Mouse (Mus musculus): Measurements from ENCODE around the gene Ahdc1. TPM values are rescaled to one million over a fixed set of nuclear protein-coding genes. Genes with fewer than 3 reads are reported as not detected.
A peak's percentile ranks its signal among the peaks of the same experiment; 100 is the strongest.

Ahdc1 gene
- total and polyA plus RNA-seq, 2 experiments from 2014 or later = 5.2 to 40.5 TPM

DNA sequence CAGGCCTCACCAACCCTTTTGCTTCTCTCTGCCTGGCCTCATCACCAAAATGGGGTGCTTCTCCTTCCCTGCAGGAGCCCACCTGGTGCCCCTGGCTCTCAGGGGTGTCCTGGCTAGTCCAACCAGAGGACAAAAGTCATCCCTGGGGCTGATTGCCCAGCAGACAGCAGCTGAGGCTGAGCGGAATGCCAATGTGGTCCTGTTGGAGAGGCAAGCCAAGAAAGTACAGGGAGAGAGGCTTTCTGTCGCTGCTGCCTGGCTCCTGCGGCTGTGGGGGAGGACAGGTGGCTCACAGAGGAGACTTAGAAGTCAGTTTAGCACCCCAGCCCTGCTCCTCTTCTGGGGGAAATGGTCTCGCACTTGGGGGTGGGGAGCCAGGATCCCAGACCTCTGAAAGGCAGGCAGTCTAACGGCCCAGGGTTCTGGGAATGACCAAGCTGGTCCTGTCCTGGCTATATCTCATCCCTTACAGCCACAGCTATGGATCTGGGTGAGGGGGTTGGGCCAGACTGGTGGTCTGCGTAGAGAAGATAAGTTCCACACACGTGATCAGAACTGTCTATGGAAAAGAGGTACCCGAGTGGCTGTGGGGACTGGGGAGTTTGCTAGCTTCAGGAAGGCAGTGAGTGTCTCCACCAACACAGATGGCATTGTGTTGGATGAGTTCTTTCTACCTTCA, 64.0 kb downstream of the Ahdc1 start:
- DNase-seq (ENCODE audit: low spot score) = no peak

DNA sequence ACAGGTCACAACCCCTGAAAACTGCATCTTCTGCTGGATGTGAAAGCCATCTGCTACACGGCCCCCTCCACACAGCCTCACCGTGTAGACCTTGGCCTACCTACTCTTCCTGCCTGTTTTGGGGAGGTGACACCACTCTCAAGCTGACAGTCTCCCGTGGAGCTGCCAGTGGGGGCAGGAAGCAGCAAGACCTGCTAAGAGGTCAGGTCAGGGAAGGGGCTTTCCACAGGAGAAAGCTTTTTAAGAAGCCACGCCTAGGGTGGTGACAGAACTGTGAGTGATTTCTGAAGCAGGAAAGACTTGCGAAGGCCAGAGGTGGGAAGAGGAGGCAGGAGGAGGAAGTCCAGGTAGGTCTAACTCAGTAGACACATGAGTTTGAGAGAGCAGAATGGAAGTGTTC, 67.9 kb downstream of the Ahdc1 start:
- H3K36me3 ChIP-seq (replicated peaks; ENCODE audit: control insufficient read depth, insufficient read depth, low read length) = peaks cover 22% of the 10 kb centered on the region
- no peak for TF ChIP-seq CTCF (IDR thresholded peaks at IDR 0.05; ENCODE audit: low read depth)
- TF ChIP-seq EP300 (IDR thresholded peaks at IDR 0.05; ENCODE audit: low read depth) = no peak

More for the DNA sequence above, 64.0 kb downstream of the Ahdc1 start:
- no peak overlapping the region for H3K27ac ChIP-seq (ENCODE audit: low read depth)
- no peaks in the 10 kb centered on the region for H3K27me3 ChIP-seq (ENCODE audit: control insufficient read depth, insufficient read depth, low read length)
- H3K4me1 ChIP-seq (ENCODE audit: control insufficient read depth, insufficient read depth) = peaks cover 21% of the 10 kb centered on the region
- WGBS = 35% methylated on average over 8 of the region's 8 CpGs
- no peak overlapping the region for H3K4me2 ChIP-seq (ENCODE audit: low read depth, low read length)
- ATAC-seq (ENCODE audit: insufficient read depth, low read depth) = 0 out of 2 replicates have a peak, but pooled peaks have one; percentile 4
- TF ChIP-seq CTCF (IDR thresholded peaks at IDR 0.05; ENCODE audit: low read depth) (no peak), EP300 (IDR thresholded peaks at IDR 0.05; ENCODE audit: low read depth) (no peak)
- H3K9me3 ChIP-seq (replicated peaks; ENCODE audit: control insufficient read depth, low read length) = no peaks in the 10 kb centered on the region
- H3K36me3 ChIP-seq (replicated peaks; ENCODE audit: control insufficient read depth, insufficient read depth, low read length) = peaks cover 47% of the 10 kb centered on the region
- H3K4me3 ChIP-seq (ENCODE audit: low read depth, low read length) = no peak overlapping the region
- H3K9ac ChIP-seq (replicated peaks; ENCODE audit: low read depth, low read length) = no peak overlapping the region

DNA sequence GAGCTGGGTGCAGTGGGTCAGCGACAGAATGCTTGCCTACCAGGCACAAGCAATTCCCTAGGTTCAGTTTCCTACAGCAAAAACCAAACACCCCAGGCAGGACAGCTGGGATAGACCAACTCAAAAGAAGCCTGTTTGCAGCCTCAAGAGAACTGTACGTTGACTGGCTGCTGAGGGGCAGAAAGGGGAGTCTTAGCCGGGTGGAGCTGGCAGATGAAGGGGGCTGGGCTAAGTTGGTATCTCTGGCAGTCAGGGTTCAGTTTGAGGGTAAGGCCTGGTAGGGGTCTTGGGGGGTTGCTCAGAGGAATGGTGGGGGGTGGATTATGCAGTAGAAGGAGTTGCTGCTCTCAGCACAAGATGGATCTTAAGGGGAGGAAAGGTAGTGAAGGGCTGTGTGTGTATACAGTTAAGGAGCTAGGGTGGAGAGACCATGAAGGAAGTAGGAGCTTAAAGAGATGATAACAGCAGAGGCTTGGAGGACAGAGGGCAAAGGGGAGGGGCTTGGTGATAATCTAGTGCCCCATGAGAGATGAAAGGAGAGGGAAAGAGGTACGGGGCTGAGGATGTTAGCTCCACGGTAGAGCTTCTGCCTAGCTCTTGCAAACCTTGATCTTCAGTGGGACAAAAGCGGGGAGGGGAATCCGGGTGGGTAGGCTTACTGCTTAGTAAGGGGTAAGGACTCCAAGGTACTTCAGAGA, 68.5 kb downstream of the Ahdc1 start:
- Histone ChIP-seq H3K36me3 (replicated peaks; ENCODE audit: control insufficient read depth, insufficient read depth, low read length) (peaks cover 22% of the 10 kb centered on the region), H3K9me3 (replicated peaks; ENCODE audit: control insufficient read depth, low read length) (no peaks in the 10 kb centered on the region), H3K27ac (ENCODE audit: low read depth) (no peak overlapping the region), H3K4me2 (ENCODE audit: low read depth, low read length) (no peak overlapping the region), H3K9ac (replicated peaks; ENCODE audit: low read depth, low read length) (no peak overlapping the region), H3K27me3 (ENCODE audit: control insufficient read depth, insufficient read depth, low read length) (no peaks in the 10 kb centered on the region), H3K4me3 (ENCODE audit: low read depth, low read length) (no peak overlapping the region), H3K4me1 (ENCODE audit: control insufficient read depth, insufficient read depth) (peaks cover 17% of the 10 kb centered on the region)
- TF ChIP-seq CTCF (IDR thresholded peaks at IDR 0.05; ENCODE audit: low read depth) (no peak), EP300 (IDR thresholded peaks at IDR 0.05; ENCODE audit: low read depth) (no peak)
- 31% methylated on average over 7 of the region's 7 CpGs for WGBS
- DNase-seq (ENCODE audit: low spot score) = no peak
- ATAC-seq (ENCODE audit: insufficient read depth, low read depth) = no peak

More for the DNA sequence above, 67.9 kb downstream of the Ahdc1 start:
- DNase-seq (ENCODE audit: low spot score) (no peak), ATAC-seq (ENCODE audit: insufficient read depth, low read depth) (no peak)
- H3K9me3 ChIP-seq (replicated peaks; ENCODE audit: control insufficient read depth, low read length) = no peaks in the 10 kb centered on the region
- H3K4me1 ChIP-seq (ENCODE audit: control insufficient read depth, insufficient read depth) = peaks cover 18% of the 10 kb centered on the region
- no peak overlapping the region for H3K4me3 ChIP-seq (ENCODE audit: low read depth, low read length)
- no peak overlapping the region for H3K27ac ChIP-seq (ENCODE audit: low read depth)
- no peaks in the 10 kb centered on the region for H3K27me3 ChIP-seq (ENCODE audit: control insufficient read depth, insufficient read depth, low read length)
- no peak overlapping the region for H3K9ac ChIP-seq (replicated peaks; ENCODE audit: low read depth, low read length)
- WGBS = 47% methylated on average over 5 of the region's 5 CpGs
- no peak overlapping the region for H3K4me2 ChIP-seq (ENCODE audit: low read depth, low read length)

GRCm38 (mm10) chr4:133080862-133081261, 69.8 kb downstream of the Ahdc1 start:
- ATAC-seq (ENCODE audit: insufficient read depth, low read depth) (no peak), DNase-seq (ENCODE audit: low spot score) (no peak)
- Histone ChIP-seq H3K4me3 (ENCODE audit: low read depth, low read length) (no peak overlapping the region), H3K36me3 (replicated peaks; ENCODE audit: control insufficient read depth, insufficient read depth, low read length) (peaks cover 22% of the 10 kb centered on the region), H3K9ac (replicated peaks; ENCODE audit: low read depth, low read length) (no peak overlapping the region), H3K4me2 (ENCODE audit: low read depth, low read length) (no peak overlapping the region), H3K27ac (ENCODE audit: low read depth) (no peak overlapping the region), H3K27me3 (ENCODE audit: control insufficient read depth, insufficient read depth, low read length) (no peaks in the 10 kb centered on the region), H3K4me1 (ENCODE audit: control insufficient read depth, insufficient read depth) (peaks cover 23% of the 10 kb centered on the region), H3K9me3 (replicated peaks; ENCODE audit: control insufficient read depth, low read length) (no peaks in the 10 kb centered on the region)
- WGBS = 83% methylated on average over 3 of the region's 3 CpGs
- TF ChIP-seq CTCF (IDR thresholded peaks at IDR 0.05; ENCODE audit: low read depth) (no peak), EP300 (IDR thresholded peaks at IDR 0.05; ENCODE audit: low read depth) (no peak)

- WGBS = 76% methylated on average over 6 of the region's 6 CpGs
- Histone ChIP-seq H3K27ac (ENCODE audit: low read depth) (no peak overlapping the region), H3K4me1 (ENCODE audit: control insufficient read depth, insufficient read depth) (peaks cover 28% of the 10 kb centered on the region), H3K4me2 (ENCODE audit: low read depth, low read length) (no peak overlapping the region), H3K9me3 (replicated peaks; ENCODE audit: control insufficient read depth, low read length) (no peaks in the 10 kb centered on the region), H3K27me3 (ENCODE audit: control insufficient read depth, insufficient read depth, low read length) (no peaks in the 10 kb centered on the region), H3K36me3 (replicated peaks; ENCODE audit: control insufficient read depth, insufficient read depth, low read length) (peaks cover 15% of the 10 kb centered on the region; the same call in 1 of the 2 replicates), H3K4me3 (ENCODE audit: low read depth, low read length) (no peak overlapping the region), H3K9ac (replicated peaks; ENCODE audit: low read depth, low read length) (no peak overlapping the region)
- no peak for DNase-seq (ENCODE audit: low spot score)
- TF ChIP-seq EP300 (IDR thresholded peaks at IDR 0.05; ENCODE audit: low read depth) = no peak
- no peak for TF ChIP-seq CTCF (IDR thresholded peaks at IDR 0.05; ENCODE audit: low read depth)
- no peak for ATAC-seq (ENCODE audit: insufficient read depth, low read depth)
These were observed 71.2 kb downstream of the Ahdc1 start for GRCm38 (mm10) chr4:133082216-133082773.

All from heart, postnatal 0 days (tissue).